Mouse (Mus musculus): ENCODE results near the gene Klf5.

Gene Klf5

GRCm38 (mm10) chr14:99364007-99364784 lies 65.7 kb downstream of the Klf5 start:
- TF ChIP-seq NANOG (IDR thresholded peaks at IDR 0.05; ENCODE audit: borderline replicate concordance, low read length) (no peak), CTCF (conservative IDR thresholded peaks at IDR 0.05; ENCODE audit: low read length) (no peak)

More at GRCm38 (mm10) chr14:99364007-99364784, 65.7 kb downstream of the Klf5 start:
- Histone ChIP-seq H3K36me3 (ENCODE audit: insufficient read depth, low read length) (no peaks in the 10 kb centered on the region), H3K9me3 (ENCODE audit: low read length) (no peaks in the 10 kb centered on the region), H3K27me3 (ENCODE audit: insufficient read depth, low read length) (no peaks in the 10 kb centered on the region), H3K4me1 (replicated peaks; ENCODE audit: low read depth, low read length) (peaks cover 25% of the 10 kb centered on the region), H3K4me3 (replicated peaks; ENCODE audit: low read length) (no peak overlapping the region)

Measured in E14TG2a.4 (cell line).